Mouse (Mus musculus) macrophage (primary cell): ENCODE results near the gene Chd1l. TPM values are rescaled to one million over a fixed set of nuclear protein-coding genes. Genes with fewer than 3 reads are reported as not detected.

Experiments used
- H3K27ac ChIP-seq: fragments of 350-480 bp; formaldehyde crosslinking; 2 replicates; pipeline ENCODE4 v1.9.0; 2021
- H3K36me3 ChIP-seq: fragments of 350-480 bp; formaldehyde crosslinking; 2 replicates; pipeline ENCODE4 v1.9.0; 2021; ENCODE audit errors: inconsistent target
- H3K4me3 ChIP-seq: fragments of 350-480 bp; formaldehyde crosslinking; 2 replicates; pipeline ENCODE4 v1.9.0; 2021; ENCODE audit errors: inconsistent target
- H3K79me2 ChIP-seq: fragments of 350-480 bp; formaldehyde crosslinking; 2 replicates; pipeline ENCODE4 v1.9.0; 2021; ENCODE audit errors: inconsistent target
- WGBS: methylation state at CpG from one replicate; pipeline ENCODE4 v1.1.7; 2026; ENCODE audit warnings: inconsistent platforms; ENCODE audit not compliant: missing documents; 5-methylcytosine and 5-hydroxymethylcytosine counted together
- polyA plus RNA-seq: library from polyadenylated mRNA; stranded (reverse); fragments of 250-400 nt; gene quantifications from 3 replicates; pipeline ENCODE4 v1.2.4, GENCODE M21; 2018; ENCODE audit warnings: inconsistent platforms

Gene Chd1l
- polyA plus RNA-seq, 1 experiment from 2014 or later: 7.8 TPM

GRCm38 (mm10) chr3:97631258-97631860 lies 21.4 kb upstream of the Chd1l start:
- no peak overlapping the region for H3K27ac ChIP-seq
- WGBS: 53% methylated on average over 8 of the region's 8 CpGs
- no peak overlapping the region for H3K4me3 ChIP-seq
- no peaks in the 10 kb centered on the region for H3K79me2 ChIP-seq
- H3K36me3 ChIP-seq: no peaks in the 10 kb centered on the region

- 94% methylated on average over 4 of the region's 4 CpGs for WGBS
- H3K4me3 ChIP-seq: no peak overlapping the region
- no peaks in the 10 kb centered on the region for H3K36me3 ChIP-seq
- no peak overlapping the region for H3K27ac ChIP-seq
- no peaks in the 10 kb centered on the region for H3K79me2 ChIP-seq
These were observed 20.7 kb upstream of the Chd1l start for GRCm38 (mm10) chr3:97630746-97631145.

GRCm38 (mm10) chr3:97629941-97630340 lies 19.9 kb upstream of the Chd1l start:
- WGBS: 89% methylated on average over 4 of the region's 4 CpGs
- Histone ChIP-seq H3K4me3 (no peak overlapping the region), H3K79me2 (no peaks in the 10 kb centered on the region), H3K27ac (no peak overlapping the region), H3K36me3 (no peaks in the 10 kb centered on the region)

- peak within 1 kb of the TSS; percentile 52 for H3K4me3 ChIP-seq
- H3K27ac ChIP-seq: 0 out of 2 replicates have a peak within 1 kb of the TSS, but pooled peaks have one; percentile 13
- H3K36me3 ChIP-seq: no peaks in the 10 kb centered on the region
- H3K79me2 ChIP-seq: no peaks in the 10 kb centered on the region
- WGBS: 4% methylated on average over 18 of the region's 18 CpGs
These were observed 18.5 kb upstream of the Chd1l start, which contains the start of gene Fmo5 for GRCm38 (mm10) chr3:97628391-97629001. Fmo5 (plus strand) TSS chr3:97628804.

- H3K27ac ChIP-seq: no peak overlapping the region
- WGBS: 34% methylated on average over 7 of the region's 7 CpGs
- no peaks in the 10 kb centered on the region for H3K36me3 ChIP-seq
- peak overlapping the region; percentile 52 for H3K4me3 ChIP-seq
- no peaks in the 10 kb centered on the region for H3K79me2 ChIP-seq
These were observed 17.9 kb upstream of the Chd1l start for GRCm38 (mm10) chr3:97627893-97628292.

GRCm38 (mm10) chr3:97624611-97625010 lies 14.6 kb upstream of the Chd1l start:
- no peaks in the 10 kb centered on the region for H3K79me2 ChIP-seq
- H3K27ac ChIP-seq: no peak overlapping the region
- WGBS: 95% methylated on average over 2 of the region's 2 CpGs
- no peak overlapping the region for H3K4me3 ChIP-seq
- no peaks in the 10 kb centered on the region for H3K36me3 ChIP-seq

- Histone ChIP-seq H3K79me2 (no peaks in the 10 kb centered on the region), H3K27ac (no peak overlapping the region), H3K36me3 (no peaks in the 10 kb centered on the region), H3K4me3 (no peak overlapping the region)
- 91% methylated on average over 4 of the region's 4 CpGs for WGBS
These were observed 10.7 kb upstream of the Chd1l start for GRCm38 (mm10) chr3:97620657-97621056.

GRCm38 (mm10) chr3:97617899-97618298 lies 7.9 kb upstream of the Chd1l start:
- Histone ChIP-seq H3K79me2 (no peaks in the 10 kb centered on the region), H3K36me3 (no peaks in the 10 kb centered on the region), H3K4me3 (no peak overlapping the region), H3K27ac (no peak overlapping the region)
- 90% methylated on average over 8 of the region's 8 CpGs for WGBS

- WGBS: 94% methylated on average over 14 of the region's 19 CpGs
- Histone ChIP-seq H3K4me3 (no peak overlapping the region), H3K36me3 (no peaks in the 10 kb centered on the region), H3K79me2 (no peaks in the 10 kb centered on the region), H3K27ac (no peak overlapping the region)
These were observed 7.3 kb upstream of the Chd1l start for GRCm38 (mm10) chr3:97617091-97617825.

- Histone ChIP-seq H3K79me2 (no peaks in the 10 kb centered on the region), H3K36me3 (no peaks in the 10 kb centered on the region), H3K27ac (no peak overlapping the region), H3K4me3 (no peak overlapping the region)
- 60% methylated on average over 4 of the region's 4 CpGs for WGBS
These were observed 5.9 kb upstream of the Chd1l start for GRCm38 (mm10) chr3:97615933-97616332.

- Histone ChIP-seq H3K4me3 (no peak overlapping the region), H3K36me3 (no peaks in the 10 kb centered on the region), H3K79me2 (no peaks in the 10 kb centered on the region), H3K27ac (no peak overlapping the region)
- WGBS: 88% methylated on average over 1 of the region's 1 CpGs
These were observed 5.2 kb upstream of the Chd1l start for GRCm38 (mm10) chr3:97615154-97615553.

- Histone ChIP-seq H3K4me3 (no peak overlapping the region), H3K27ac (no peak overlapping the region), H3K79me2 (no peaks in the 10 kb centered on the region; the same call in 1 of the 2 replicates), H3K36me3 (no peaks in the 10 kb centered on the region)
- WGBS: 90% methylated on average over 6 of the region's 6 CpGs
These were observed 1.0 kb upstream of the Chd1l start for GRCm38 (mm10) chr3:97611021-97611420.

- Histone ChIP-seq H3K4me3 (peak overlapping the region; percentile 70), H3K36me3 (no peaks in the 10 kb centered on the region), H3K27ac (peak overlapping the region; percentile 39), H3K79me2 (no peaks in the 10 kb centered on the region; the same call in 1 of the 2 replicates)
- WGBS: under 1% methylated on average over 20 of the region's 20 CpGs
These were observed 680 bp downstream of the Chd1l start for GRCm38 (mm10) chr3:97609201-97609844.

- Histone ChIP-seq H3K4me3 (no peak overlapping the region), H3K27ac (no peak overlapping the region), H3K79me2 (no peaks in the 10 kb centered on the region), H3K36me3 (no peaks in the 10 kb centered on the region; the same call in 1 of the 2 replicates)
- WGBS: 91% methylated on average over 3 of the region's 3 CpGs
These were observed 9.8 kb downstream of the Chd1l start for GRCm38 (mm10) chr3:97600050-97600832.
